Mouse (Mus musculus) urinary bladder, adult 18-20 months (tissue): Measurements from ENCODE around the gene Unc119.

Experiments
- DNase-seq, 2 experiments: peaks; one replicate each; pipeline ENCODE4 v3.0.0; 2022; ENCODE audit warnings: low spot score in 2 of 2, mixed read lengths in 2 of 2

The Unc119 gene

DNA sequence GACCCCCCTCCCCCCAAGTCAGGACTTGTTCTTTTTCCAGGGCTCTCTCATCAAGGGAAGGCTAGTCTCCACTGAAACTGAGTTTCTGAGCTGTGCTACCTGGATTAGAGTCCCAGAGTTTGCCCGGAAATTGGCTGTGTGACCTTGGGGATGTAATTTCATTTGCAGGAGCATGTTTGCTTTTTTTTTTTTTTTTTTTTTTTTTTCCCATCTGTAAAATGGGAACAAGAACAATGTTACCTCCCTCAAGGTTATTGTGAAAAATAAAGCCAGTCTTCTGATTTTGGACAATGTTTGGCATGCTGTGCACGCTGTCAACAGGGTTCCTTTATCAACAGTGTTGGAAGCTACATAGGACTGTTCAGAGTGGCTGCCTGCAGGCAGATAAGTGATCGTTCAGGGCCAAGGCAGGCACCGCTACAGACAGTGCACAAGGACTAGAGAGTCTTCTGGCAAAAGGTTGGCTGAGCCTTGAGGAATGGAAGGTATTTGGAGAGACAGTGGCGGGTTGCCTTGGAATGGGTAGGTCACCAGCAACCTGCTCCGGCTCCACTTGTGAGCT is 1.1 kb downstream of the Unc119 start:
- DNase-seq = no peak

- peak in 1 of 2 experiments; percentile 56 for DNase-seq
Observed at GRCm38 (mm10) chr11:78344890-78345715, 1.8 kb downstream of the Unc119 start.

DNA sequence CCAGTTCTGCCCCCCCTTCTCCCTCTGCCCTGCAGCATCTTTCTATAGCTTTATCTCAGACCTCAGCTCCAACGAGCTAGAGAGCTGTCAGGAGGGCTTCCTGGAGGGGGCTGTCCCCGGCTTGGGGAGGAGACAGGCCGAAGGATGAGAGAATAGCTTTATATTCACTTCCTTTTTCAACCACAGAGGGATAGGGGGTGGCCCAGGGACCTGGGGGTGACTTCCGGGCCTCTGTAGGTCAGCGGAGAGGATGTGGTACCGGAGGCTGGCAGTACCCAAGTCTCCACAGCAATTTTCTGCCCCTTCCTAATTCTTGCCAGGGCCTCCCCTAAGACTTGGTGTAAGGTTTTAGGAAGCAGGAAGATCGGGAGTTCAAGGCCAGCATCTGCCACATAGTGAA is 2.5 kb downstream of the Unc119 start:
- DNase-seq = no peak

GRCm38 (mm10) chr11:78346326-78347069 is 3.2 kb downstream of the Unc119 start:
- no peak for DNase-seq

DNA sequence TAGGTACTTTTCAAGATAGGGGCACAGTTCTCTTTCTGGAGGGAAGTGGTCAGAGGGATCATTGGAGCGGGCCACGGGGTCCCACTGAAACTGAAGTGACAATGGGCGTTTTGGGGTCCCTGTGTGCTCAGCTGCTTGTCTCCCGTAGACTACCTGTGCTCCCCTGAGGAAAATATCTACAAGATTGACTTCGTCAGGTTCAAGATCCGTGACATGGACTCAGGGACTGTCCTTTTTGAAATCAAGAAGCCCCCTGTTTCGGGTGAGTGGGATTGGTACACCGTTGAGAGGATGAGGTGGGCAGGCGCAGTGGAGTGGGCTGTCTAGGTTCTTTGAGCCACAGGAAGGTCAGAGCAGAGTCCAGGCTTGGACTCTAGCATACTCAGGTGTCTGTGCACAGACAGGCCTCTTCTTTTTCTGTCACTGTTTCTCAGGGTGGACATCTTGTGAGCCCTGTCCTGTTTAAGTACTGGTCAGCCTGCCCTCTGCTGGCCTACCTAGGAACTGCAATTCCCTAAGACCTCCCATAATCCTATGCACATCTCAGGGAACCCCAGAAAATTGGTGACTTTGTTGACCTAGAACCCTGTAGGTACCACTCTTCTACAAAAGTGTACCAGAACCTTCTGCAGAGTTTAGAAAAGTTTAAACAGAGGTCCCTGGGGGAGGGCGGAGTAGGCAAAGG is 3.9 kb downstream of the Unc119 start:
- DNase-seq = no peak

DNA sequence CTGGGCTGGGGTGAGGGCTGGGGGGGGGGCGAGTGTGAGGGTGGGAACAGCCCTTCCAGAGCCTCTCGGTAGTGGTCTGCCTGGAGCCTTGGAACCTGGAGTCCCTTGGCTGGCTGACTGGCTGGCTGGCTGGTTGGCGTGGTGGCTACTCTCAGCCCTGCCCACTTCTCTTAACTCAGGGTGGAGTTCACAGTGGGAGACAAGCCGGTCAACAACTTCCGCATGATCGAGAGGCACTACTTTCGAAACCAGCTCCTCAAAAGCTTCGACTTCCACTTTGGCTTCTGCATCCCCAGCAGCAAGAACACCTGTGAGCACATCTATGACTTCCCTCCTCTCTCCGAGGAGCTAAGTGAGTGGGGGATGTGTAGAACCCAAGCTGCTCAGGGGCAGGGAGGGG is 4.6 kb downstream of the Unc119 start:
- DNase-seq = no peak

DNA sequence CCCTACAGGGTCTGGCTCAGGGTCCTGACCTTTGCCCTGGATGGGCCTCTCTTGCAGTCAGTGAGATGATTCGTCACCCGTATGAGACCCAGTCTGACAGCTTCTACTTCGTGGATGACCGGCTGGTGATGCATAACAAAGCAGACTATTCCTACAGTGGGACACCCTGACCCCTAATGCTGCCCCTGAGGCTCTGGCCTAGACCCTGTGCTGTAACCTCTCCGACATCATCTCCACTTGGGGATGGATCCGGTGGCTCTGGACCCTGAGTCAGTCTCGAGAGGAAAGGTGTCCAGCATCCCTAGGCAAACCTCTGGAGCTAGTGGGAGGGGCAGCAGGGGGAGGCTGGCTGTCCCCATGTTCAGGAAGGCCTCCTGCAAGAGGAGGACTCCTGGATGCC is 5.2 kb downstream of the Unc119 start:
- no peak for DNase-seq

GRCm38 (mm10) chr11:78349441-78350358 is 6.4 kb downstream of the Unc119 start:
- no peak for DNase-seq

DNA sequence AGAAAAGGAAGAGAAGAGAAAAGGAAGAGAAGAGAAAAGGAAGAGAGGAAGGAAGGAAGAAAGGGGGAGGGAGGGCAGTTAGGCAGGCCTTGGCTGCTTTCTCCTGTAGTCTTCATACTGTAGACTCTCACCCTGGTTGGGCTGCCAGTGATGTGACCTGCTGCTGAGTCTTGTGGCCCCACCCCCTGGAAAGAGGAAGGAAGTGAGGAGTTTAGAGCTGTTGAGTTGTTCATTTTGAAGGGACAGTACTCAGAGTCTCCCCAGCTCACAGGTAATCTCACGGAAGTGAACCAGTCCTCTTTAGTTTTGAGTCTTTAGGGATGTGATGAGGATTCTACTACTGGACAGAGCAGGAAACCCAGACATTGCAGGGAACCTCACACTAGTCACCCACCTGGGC is 9.8 kb downstream of the Unc119 start:
- no peak for DNase-seq

- no peak for DNase-seq
Observed at GRCm38 (mm10) chr11:78354905-78355304, 11.6 kb downstream of the Unc119 start.

- DNase-seq = no peak
Observed at GRCm38 (mm10) chr11:78355471-78356238, 12.4 kb downstream of the Unc119 start.

GRCm38 (mm10) chr11:78358330-78359007 is 15.2 kb downstream of the Unc119 start:
- DNase-seq = no peak

DNA sequence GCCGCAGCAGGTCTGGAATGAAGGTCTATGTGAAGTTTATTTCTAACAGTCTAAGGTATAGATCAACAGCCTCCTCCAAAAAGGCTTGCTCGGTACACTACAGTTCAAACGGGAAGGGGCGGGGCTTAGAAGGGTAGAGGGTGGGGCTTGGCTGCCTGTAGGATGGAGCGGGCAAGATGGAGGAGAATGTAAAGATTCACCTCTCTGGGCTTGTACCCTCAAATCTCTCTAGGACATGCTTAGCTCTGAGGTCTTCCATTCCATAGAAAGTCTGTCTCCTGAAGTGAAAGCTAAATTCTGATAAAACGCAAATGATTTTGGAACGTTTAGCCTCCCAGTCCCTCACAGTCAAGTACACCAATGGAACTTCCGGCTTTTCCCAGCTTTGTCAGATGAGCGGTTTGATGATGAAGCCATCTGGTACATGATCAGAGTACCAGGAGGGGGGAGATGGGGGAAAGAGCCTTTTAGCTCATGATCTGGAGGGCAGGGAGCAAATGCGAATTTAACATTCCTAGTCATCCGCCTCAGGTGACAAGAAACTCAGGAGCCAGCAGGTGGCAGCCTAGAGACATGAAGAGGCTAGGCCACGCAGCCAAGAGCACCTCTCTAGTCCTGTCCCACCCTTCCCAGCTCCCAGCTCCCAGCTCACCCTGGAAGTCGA is 17.0 kb downstream of the Unc119 start:
- peak; percentile 57 to 77 for DNase-seq

DNA sequence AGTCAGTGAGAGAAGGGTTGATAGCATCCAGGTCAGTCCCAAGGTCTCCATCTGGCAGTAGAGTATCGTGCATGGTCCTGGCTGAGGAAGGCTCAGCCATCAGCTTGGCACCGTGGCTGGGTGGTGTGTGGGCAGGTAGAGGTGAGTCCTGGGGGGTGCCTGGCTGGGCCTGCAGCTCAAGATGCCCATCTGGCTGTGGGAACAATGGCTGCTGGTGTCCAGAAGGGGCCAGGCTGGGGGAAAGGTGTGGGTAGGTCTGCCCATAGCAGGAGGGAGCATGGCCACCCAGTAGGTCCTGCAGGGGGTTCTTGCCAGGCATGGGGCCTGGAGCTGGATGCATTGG is 17.5 kb downstream of the Unc119 start:
- DNase-seq = no peak

DNA sequence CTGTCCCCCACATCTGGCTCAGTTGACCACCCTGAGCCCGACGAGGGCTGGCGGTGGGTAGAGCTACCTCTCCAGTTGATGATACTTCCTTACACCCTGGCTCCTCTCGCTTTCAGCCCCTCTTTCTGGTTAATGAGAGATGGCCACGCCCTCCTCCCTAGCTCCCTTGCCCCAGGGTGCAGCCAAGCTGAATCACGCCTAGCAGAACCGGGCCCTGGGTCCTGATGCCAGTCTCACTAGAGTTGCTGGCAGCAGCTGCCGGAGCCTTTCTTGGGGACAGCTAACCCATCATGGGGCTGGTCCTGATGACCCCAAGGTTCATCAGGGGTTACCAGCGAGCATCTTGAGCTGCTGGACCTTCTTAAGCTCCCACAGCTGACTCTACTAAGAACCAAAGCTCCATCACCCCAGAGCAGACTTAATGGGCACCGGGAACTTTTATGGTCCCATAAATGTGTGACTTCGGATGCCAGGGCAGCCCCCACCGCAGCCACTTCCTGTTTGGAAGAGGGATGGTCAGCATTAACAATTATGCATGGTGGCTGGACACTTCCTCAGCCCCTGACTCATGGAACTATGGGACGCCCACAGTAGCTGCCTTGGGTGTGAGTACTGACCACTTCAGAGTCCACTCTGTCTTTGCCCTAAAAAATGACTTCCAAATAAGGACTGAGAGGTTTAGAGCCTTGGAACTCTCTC is 20.2 kb downstream of the Unc119 start:
- no peak for DNase-seq

DNA sequence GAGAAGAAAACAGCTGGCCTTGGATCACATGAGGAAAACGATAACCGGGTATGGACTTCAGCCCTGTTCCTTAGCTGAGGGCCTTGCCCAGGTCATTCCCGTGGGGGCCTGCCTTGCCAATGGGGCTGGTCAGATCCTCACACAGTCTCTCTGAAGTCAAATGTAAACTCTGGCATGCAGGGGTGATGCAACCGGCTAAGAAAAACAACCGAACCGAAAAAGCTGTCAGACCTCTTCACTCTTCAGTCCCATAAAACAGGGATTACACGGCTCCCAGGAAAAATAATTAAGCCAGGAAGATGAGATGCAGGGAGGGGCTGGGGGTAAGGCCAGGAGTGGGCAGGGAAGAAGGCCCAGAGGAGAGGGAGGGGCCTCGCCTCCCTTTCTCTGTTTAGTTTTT is 20.8 kb downstream of the Unc119 start:
- no peak for DNase-seq

DNA sequence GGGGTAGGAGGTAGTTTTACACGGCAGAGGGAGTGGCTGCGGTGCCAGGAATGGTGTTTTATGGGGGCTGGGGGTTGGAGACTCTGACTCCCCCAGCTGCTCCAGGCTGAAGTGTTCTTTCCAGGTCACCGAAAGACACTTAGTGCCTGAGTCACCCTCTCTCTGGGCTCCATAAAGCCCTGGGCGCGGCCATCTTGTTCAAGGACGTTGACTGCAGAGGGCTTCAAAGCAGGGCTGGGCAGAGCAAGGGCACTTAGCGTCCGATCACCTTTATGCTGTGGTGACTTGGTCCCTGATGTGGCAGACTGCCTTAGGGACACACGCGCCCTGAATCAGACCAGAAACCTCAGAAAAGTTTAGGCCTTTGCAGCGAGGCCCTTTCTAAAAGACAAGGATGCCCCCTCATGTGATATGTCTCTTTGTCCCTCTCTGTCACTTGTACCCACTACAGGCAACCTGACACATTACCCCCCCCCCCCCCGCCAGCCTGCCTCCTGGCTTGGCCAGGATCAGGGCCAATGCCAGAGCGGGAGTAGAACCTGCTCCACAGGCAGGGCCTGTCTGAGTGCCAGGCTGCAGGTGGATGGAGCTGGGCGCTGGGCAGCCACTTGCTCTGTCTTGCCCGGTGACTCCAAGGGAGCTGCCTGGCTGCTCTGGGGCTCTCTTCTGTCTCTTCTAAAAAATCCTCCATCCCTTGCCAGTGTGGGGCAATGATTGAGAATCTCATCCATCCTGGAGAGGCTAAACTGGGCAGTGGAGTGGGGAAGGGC is 24.4 kb downstream of the Unc119 start:
- DNase-seq = peak in 1 of 2 experiments; percentile 75

- DNase-seq = no peak
Observed at GRCm38 (mm10) chr11:78370389-78370788, 27.1 kb downstream of the Unc119 start.
